Mouse (Mus musculus): ENCODE data around the gene Gna15. TPM values are rescaled to one million over a fixed set of nuclear protein-coding genes. Genes with fewer than 3 reads are reported as not detected.

Gene Gna15
- total RNA-seq, 2 experiments from 2014 or later, result 1.7 to 2.6 TPM

Small RNAs within 50 kb of the gene (microRNA-seq; reads per million reads assigned to microRNA genes)
- 0 reads per million in 2 experiments for gene Gm25595 (ENCODE audit: borderline number of aligned reads in 2 of 2)

Other genes with a start within 250 kb of the Gna15 start
- 1 to 10 TPM; 1.1 to 1.6 TPM for gene Tjp3, start 232.6 kb downstream of the Gna15 start, total RNA-seq (2021)
- gene Pip5k1c, start 231.3 kb downstream of the Gna15 start, total RNA-seq (2021), result 10 to 100 TPM; 37.6 to 40.4 TPM
- 10 to 100 TPM; 34.3 to 40.9 TPM for gene Cactin, start 203.1 kb downstream of the Gna15 start, total RNA-seq (2021)
- gene Tbxa2r, start 195.5 kb downstream of the Gna15 start, total RNA-seq (2021), result 10 to 100 TPM; 23.3 to 29.2 TPM
- gene Gipc3, start 181.0 kb downstream of the Gna15 start, total RNA-seq (2021), result 1 to 10 TPM; 4.5 to 6.7 TPM
- gene Hmg20b, start 173.7 kb downstream of the Gna15 start, total RNA-seq (2021), result 10 to 100 TPM; 86.5 to 92.7 TPM
- gene Mfsd12, start 166.7 kb downstream of the Gna15 start, total RNA-seq (2021), result 10 to 100 TPM; 16.0 to 29.6 TPM
- 1 to 10 TPM; 1.3 to 4.5 TPM for gene 4930404N11Rik, start 158.4 kb downstream of the Gna15 start, total RNA-seq (2021)
- gene Fzr1, start 145.7 kb downstream of the Gna15 start, total RNA-seq (2021), result 10 to 100 TPM; 35.1 to 35.2 TPM
- 10 to 100 TPM; 49.1 to 50.5 TPM for gene Dohh, start 139.8 kb downstream of the Gna15 start, total RNA-seq (2021)
- gene Gm48551, start 139.8 kb downstream of the Gna15 start, total RNA-seq (2021), result 1 to 10 TPM; 1.5 to 1.9 TPM
- gene Gm48552, start 135.2 kb downstream of the Gna15 start, total RNA-seq (2021), result 1 to 10 TPM; 1.4 to 2.6 TPM
- 1 to 10 TPM; 1.1 to 1.2 TPM for gene Smim24, start 131.2 kb downstream of the Gna15 start, total RNA-seq (2021)
- 10 to 100 TPM; 69.1 to 78.7 TPM for gene Nfic, start 68.6 kb downstream of the Gna15 start, total RNA-seq (2021)
- gene Celf5, start 41.5 kb downstream of the Gna15 start, total RNA-seq (2021), result under 1 TPM; 0.42 to 0.50 TPM
- gene Ncln, start 27.8 kb downstream of the Gna15 start, total RNA-seq (2021), result 100 to 1,000 TPM; 106 to 118 TPM
- gene S1pr4, start 24.1 kb downstream of the Gna15 start, total RNA-seq (2021), result 1 to 10 TPM; 1.3 to 1.4 TPM
- gene Gna11, start 21.0 kb upstream of the Gna15 start, total RNA-seq (2021), result 10 to 100 TPM; 81.7 to 83.4 TPM
- gene Aes, start 35.3 kb upstream of the Gna15 start, total RNA-seq (2021), result 1,000 to 10,000 TPM in 1 of 2 experiments, 100 to 1,000 TPM in 1; 911 to 1,138 TPM
- 10 to 100 TPM; 58.2 to 65.6 TPM for gene Tle2, start 50.3 kb upstream of the Gna15 start, total RNA-seq (2021)
- gene Tle6, start 76.8 kb upstream of the Gna15 start, total RNA-seq (2021), result 10 to 100 TPM; 21.4 to 37.3 TPM
- 1 to 10 TPM; 1.2 to 1.7 TPM for gene BC025920, start 82.0 kb upstream of the Gna15 start, total RNA-seq (2021)
- 10 to 100 TPM; 18.2 to 21.5 TPM for gene Sirt6, start 103.6 kb upstream of the Gna15 start, total RNA-seq (2021)
- gene Ankrd24, start 104.3 kb upstream of the Gna15 start, total RNA-seq (2021), result 10 to 100 TPM; 20.6 to 21.6 TPM
- gene Gm10778, start 124.8 kb upstream of the Gna15 start, total RNA-seq (2021), result 1 to 10 TPM; 2.4 to 2.8 TPM
- gene Zfp433, start 180.6 kb upstream of the Gna15 start, total RNA-seq (2021), result 1 to 10 TPM; 4.4 to 5.8 TPM
- gene Gm3055, start 246.9 kb upstream of the Gna15 start, total RNA-seq (2021), result 1 to 10 TPM; 1.8 to 3.3 TPM